Mouse (Mus musculus) liver, embryonic 13.5 days (tissue): ENCODE measurements around the gene Dmbx1. TPM values are rescaled to one million over a fixed set of nuclear protein-coding genes. Genes with fewer than 3 reads are reported as not detected.

Source experiments
- ATAC-seq: fragments of 200-750 bp; cut with Nextera tagmentation; 2 replicates; pipeline ENCODE4 v1.8.0; 2017; ENCODE audit warnings: low read depth, mild to moderate bottlenecking, moderate number of reproducible peaks, moderate library complexity
- DNase-seq: peaks from one replicate; pipeline ENCODE4 v3.0.0; 2022
- H3K27ac ChIP-seq: fragments of 300-500 bp; sonication (generic); 2 replicates; pipeline ENCODE4 v1.5.1; 2015; ENCODE audit warnings: moderate library complexity, mild to moderate bottlenecking, inconsistent platforms
- H3K27me3 ChIP-seq: fragments of 300-500 bp; sonication (generic); 2 replicates; pipeline ENCODE4 v1.6.1; 2015; ENCODE audit warnings: mild to moderate bottlenecking, inconsistent platforms
- H3K36me3 ChIP-seq: fragments of 300-500 bp; sonication (generic); 2 replicates; pipeline ENCODE4 v1.6.1; 2015; ENCODE audit warnings: mild to moderate bottlenecking, inconsistent platforms
- H3K4me1 ChIP-seq: fragments of 300-500 bp; sonication (generic); replicated peaks from 2 replicates; pipeline ENCODE4 v1.6.1; 2015; ENCODE audit warnings: inconsistent platforms
- H3K4me2 ChIP-seq: fragments of 300-500 bp; sonication (generic); 2 replicates; pipeline ENCODE4 v1.6.1; 2015; ENCODE audit warnings: inconsistent platforms, mild to moderate bottlenecking, moderate library complexity
- H3K4me3 ChIP-seq: fragments of 300-500 bp; sonication (generic); replicated peaks from 2 replicates; pipeline ENCODE4 v1.5.1; 2015; ENCODE audit warnings: mild to moderate bottlenecking, inconsistent platforms
- H3K9ac ChIP-seq: fragments of 300-500 bp; sonication (generic); 2 replicates; pipeline ENCODE4 v1.6.1; 2015; ENCODE audit warnings: mild to moderate bottlenecking, inconsistent platforms
- H3K9me3 ChIP-seq: fragments of 300-500 bp; sonication (generic); replicated peaks from 2 replicates; pipeline ENCODE4 v1.6.1; 2016; ENCODE audit warnings: inconsistent platforms
- WGBS: fragments of 180-500 bp; shearing (Covaris S2); methylation state at CpG from one replicate; pipeline ENCODE4 v1.1.7; 2015; ENCODE audit not compliant: insufficient replicate concordance; 5-methylcytosine and 5-hydroxymethylcytosine counted together
- polyA plus RNA-seq: library from polyadenylated mRNA; unstranded; fragments of >200 nt; fragmentation: Nextera tagmentation; extraction: Ambion mirVana; gene quantifications from 2 replicates; pipeline ENCODE4 v1.2.1, GENCODE M21; 2015

Gene Dmbx1
- not detected in 2 replicates for polyA plus RNA-seq

GRCm38 (mm10) chr4:115939295-115940102 is at the start of gene Dmbx1:
TSS of gene Dmbx1 (minus strand) at chr4:115939926.
- H3K9me3 ChIP-seq: no peaks in the 10 kb centered on the region
- ATAC-seq: no peak
- DNase-seq: no peak
- 1% methylated on average over 71 of the region's 71 CpGs for WGBS
- H3K4me1 ChIP-seq: peaks cover 11% of the 10 kb centered on the region
- H3K36me3 ChIP-seq: no peaks in the 10 kb centered on the region
- H3K27me3 ChIP-seq: peaks cover 100% of the 10 kb centered on the region
- H3K27ac ChIP-seq: no peak within 1 kb of the TSS
- peak within 1 kb of the TSS; percentile 34 for H3K4me3 ChIP-seq
- H3K4me2 ChIP-seq: peak within 1 kb of the TSS; percentile 48
- H3K9ac ChIP-seq: no peak within 1 kb of the TSS

- 63% methylated on average over 7 of the region's 7 CpGs for WGBS
- DNase-seq: no peak
- Histone ChIP-seq H3K4me1 (peaks cover 4% of the 10 kb centered on the region), H3K27me3 (no peaks in the 10 kb centered on the region), H3K36me3 (no peaks in the 10 kb centered on the region), H3K9ac (no peak overlapping the region), H3K4me3 (no peak overlapping the region), H3K27ac (no peak overlapping the region), H3K4me2 (no peak overlapping the region), H3K9me3 (no peaks in the 10 kb centered on the region)
- no peak for ATAC-seq
Measured at GRCm38 (mm10) chr4:115989382-115989781, 49.7 kb upstream of the Dmbx1 start.

GRCm38 (mm10) chr4:115987858-115988530 is 48.3 kb upstream of the Dmbx1 start:
- H3K9me3 ChIP-seq: no peaks in the 10 kb centered on the region
- H3K27me3 ChIP-seq: 0 out of 2 replicates have a peak, but pooled peaks cover 7% of the 10 kb centered on the region
- 61% methylated on average over 5 of the region's 5 CpGs for WGBS
- ATAC-seq (no peak), DNase-seq (no peak)
- H3K4me2 ChIP-seq: no peak overlapping the region
- peaks cover 7% of the 10 kb centered on the region for H3K4me1 ChIP-seq
- H3K4me3 ChIP-seq: no peak overlapping the region
- no peak overlapping the region for H3K27ac ChIP-seq
- H3K9ac ChIP-seq: no peak overlapping the region
- no peaks in the 10 kb centered on the region for H3K36me3 ChIP-seq

GRCm38 (mm10) chr4:115987436-115987835 is 47.7 kb upstream of the Dmbx1 start:
- Histone ChIP-seq H3K4me3 (no peak overlapping the region), H3K9me3 (no peaks in the 10 kb centered on the region), H3K27me3 (0 out of 2 replicates have a peak, but pooled peaks cover 7% of the 10 kb centered on the region), H3K4me1 (peaks cover 7% of the 10 kb centered on the region), H3K9ac (no peak overlapping the region), H3K36me3 (no peaks in the 10 kb centered on the region), H3K27ac (no peak overlapping the region), H3K4me2 (no peak overlapping the region)
- DNase-seq (no peak), ATAC-seq (no peak)
- 55% methylated on average over 1 of the region's 1 CpGs for WGBS

DNA sequence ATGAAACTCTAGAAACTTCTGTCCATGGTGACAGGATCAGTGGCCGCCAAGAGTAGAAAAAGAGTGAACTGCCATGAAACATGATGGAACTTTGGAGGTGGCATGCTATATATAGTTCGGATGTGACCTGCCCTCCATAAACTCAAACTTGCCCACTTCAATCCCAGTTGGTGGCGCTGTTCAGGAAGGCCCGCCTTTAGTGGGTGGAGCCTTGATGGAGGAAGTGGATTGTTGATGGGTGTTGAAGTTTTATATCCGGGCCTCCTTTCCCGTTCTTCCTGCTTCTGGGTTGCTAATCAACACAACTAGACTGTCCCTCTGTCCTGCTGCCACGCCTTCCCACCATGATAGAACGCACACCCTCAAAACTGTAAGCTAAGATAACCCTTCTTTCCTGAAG is 45.2 kb upstream of the Dmbx1 start:
- WGBS: 21% methylated on average over 8 of the region's 8 CpGs

DNA sequence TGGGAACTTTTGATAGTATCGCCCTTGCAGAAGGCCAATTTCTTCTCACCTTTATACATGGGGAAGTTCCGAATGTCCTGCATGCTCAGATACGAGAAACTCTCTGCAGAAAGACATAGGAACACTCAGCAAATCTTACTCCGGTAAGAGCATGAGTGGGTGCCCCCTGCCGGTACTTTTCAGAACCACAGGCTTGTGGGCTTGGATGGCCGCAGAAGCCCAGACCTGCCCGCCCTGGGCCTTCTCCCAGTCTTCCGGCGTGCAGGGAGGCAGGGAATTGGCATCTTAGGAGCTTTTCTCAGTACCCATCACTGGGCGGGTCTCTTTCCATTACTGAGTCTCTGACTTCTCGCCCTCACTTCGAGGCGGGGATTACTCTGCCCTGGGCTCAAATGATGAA is 44.4 kb upstream of the Dmbx1 start:
- Histone ChIP-seq H3K9me3 (no peaks in the 10 kb centered on the region), H3K9ac (no peak overlapping the region), H3K4me2 (peak overlapping the region; percentile 21; the same call in 1 of the 2 replicates), H3K4me3 (no peak overlapping the region), H3K4me1 (peaks cover 7% of the 10 kb centered on the region), H3K36me3 (no peaks in the 10 kb centered on the region), H3K27me3 (peaks cover 35% of the 10 kb centered on the region), H3K27ac (no peak overlapping the region)
- WGBS: 5% methylated on average over 13 of the region's 13 CpGs
- ATAC-seq: no peak
- peak; percentile 45 for DNase-seq

More for the DNA sequence above, 45.2 kb upstream of the Dmbx1 start:
- Histone ChIP-seq H3K9ac (no peak overlapping the region), H3K9me3 (no peaks in the 10 kb centered on the region), H3K27ac (no peak overlapping the region), H3K36me3 (no peaks in the 10 kb centered on the region), H3K4me2 (peak overlapping the region; percentile 21; the same call in 1 of the 2 replicates), H3K27me3 (peaks cover 27% of the 10 kb centered on the region), H3K4me1 (peaks cover 7% of the 10 kb centered on the region), H3K4me3 (no peak overlapping the region)
- DNase-seq (no peak), ATAC-seq (no peak)

DNA sequence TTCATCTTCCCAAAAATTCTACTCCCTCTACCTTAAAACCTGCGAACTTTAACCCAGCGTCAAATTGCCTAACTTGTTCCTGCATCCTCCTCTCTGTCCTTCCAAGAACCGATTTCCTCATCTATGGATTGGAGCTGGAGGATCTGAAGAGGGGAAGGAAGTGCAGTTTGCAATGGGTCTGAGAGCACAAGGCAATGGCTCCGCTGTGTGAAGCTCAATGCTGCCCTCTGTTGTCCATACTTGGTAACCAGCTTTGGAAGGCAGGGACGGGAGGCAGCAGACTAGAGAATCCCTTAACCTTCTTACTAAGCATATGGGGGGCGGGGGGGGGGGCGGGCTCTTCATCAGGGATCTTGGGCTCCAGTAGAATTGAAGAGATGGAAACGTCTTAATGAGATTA is 41.0 kb upstream of the Dmbx1 start:
- Histone ChIP-seq H3K4me1 (peaks cover 7% of the 10 kb centered on the region), H3K27me3 (peaks cover 70% of the 10 kb centered on the region), H3K27ac (no peak overlapping the region), H3K9me3 (no peaks in the 10 kb centered on the region), H3K36me3 (no peaks in the 10 kb centered on the region), H3K4me2 (no peak overlapping the region), H3K9ac (no peak overlapping the region), H3K4me3 (no peak overlapping the region)
- DNase-seq (peak; percentile 34), ATAC-seq (no peak)
- WGBS: under 1% methylated on average over 8 of the region's 8 CpGs

DNA sequence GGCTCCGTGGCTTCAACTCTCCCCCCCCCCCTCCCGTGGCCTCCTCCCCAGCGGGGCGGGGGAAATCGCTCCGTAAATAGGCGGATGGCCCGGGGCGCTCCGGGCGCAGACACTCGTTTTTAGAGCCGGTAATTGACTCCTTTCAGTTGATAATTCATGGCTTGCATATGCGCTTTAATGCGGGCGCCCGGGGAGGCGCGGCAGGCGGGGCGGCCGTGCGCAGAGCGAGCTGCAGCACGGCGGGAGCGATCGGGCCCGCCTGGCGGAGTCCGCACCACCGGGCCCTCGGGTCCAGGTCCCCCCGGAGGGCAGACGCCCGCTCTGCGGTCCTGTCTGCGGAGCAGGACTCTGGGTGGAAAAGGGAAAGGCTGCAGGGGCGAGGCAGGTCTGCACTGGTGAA is 39.7 kb upstream of the Dmbx1 start:
- Histone ChIP-seq H3K9me3 (no peaks in the 10 kb centered on the region), H3K36me3 (no peaks in the 10 kb centered on the region), H3K4me3 (peak overlapping the region; percentile 26; the same call in 1 of the 2 replicates), H3K27ac (no peak overlapping the region), H3K4me2 (peak overlapping the region; percentile 39), H3K4me1 (peaks cover 4% of the 10 kb centered on the region), H3K9ac (no peak overlapping the region), H3K27me3 (peaks cover 79% of the 10 kb centered on the region)
- DNase-seq (no peak), ATAC-seq (no peak)
- WGBS: 3% methylated on average over 39 of the region's 39 CpGs

GRCm38 (mm10) chr4:115978911-115979310 is 39.2 kb upstream of the Dmbx1 start:
- DNase-seq: no peak
- H3K9me3 ChIP-seq: no peaks in the 10 kb centered on the region
- H3K4me1 ChIP-seq: no peaks in the 10 kb centered on the region
- H3K27me3 ChIP-seq: peaks cover 79% of the 10 kb centered on the region
- no peak overlapping the region for H3K4me3 ChIP-seq
- H3K9ac ChIP-seq: no peak overlapping the region
- H3K4me2 ChIP-seq: no peak overlapping the region
- no peak overlapping the region for H3K27ac ChIP-seq
- 27% methylated on average over 4 of the region's 4 CpGs for WGBS
- H3K36me3 ChIP-seq: no peaks in the 10 kb centered on the region
- ATAC-seq: no peak

DNA sequence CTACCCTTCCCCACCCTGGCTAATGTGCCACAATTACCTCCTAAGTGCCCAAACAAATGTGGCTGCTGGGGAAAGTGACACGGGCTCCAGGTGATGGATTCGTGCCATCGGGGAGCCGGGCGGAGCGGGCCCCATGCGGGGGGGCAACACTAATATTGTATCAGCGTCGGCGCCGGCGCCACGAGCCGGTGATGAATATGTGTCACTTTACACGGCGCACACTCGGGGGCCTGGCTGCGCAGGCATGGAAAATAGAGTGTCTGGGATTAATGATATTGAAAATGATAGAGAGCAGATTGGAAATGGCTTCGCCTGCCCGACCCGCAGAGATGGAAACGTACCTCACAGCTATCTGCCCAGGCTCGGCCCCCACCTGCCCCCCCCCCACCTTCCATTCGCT is 32.8 kb upstream of the Dmbx1 start:
- H3K4me1 ChIP-seq: no peaks in the 10 kb centered on the region; the same call in 1 of the 2 replicates
- DNase-seq (no peak), ATAC-seq (no peak)
- WGBS: 49% methylated on average over 24 of the region's 24 CpGs
- H3K4me2 ChIP-seq: no peak overlapping the region
- H3K27ac ChIP-seq: no peak overlapping the region
- H3K36me3 ChIP-seq: no peaks in the 10 kb centered on the region
- peaks cover 87% of the 10 kb centered on the region for H3K27me3 ChIP-seq
- no peaks in the 10 kb centered on the region for H3K9me3 ChIP-seq
- no peak overlapping the region for H3K4me3 ChIP-seq
- no peak overlapping the region for H3K9ac ChIP-seq

GRCm38 (mm10) chr4:115964446-115964845 is 24.7 kb upstream of the Dmbx1 start:
- H3K4me2 ChIP-seq: no peak overlapping the region
- 15% methylated on average over 5 of the region's 5 CpGs for WGBS
- no peak overlapping the region for H3K9ac ChIP-seq
- DNase-seq (no peak), ATAC-seq (no peak)
- peaks cover 6% of the 10 kb centered on the region for H3K4me1 ChIP-seq
- no peak overlapping the region for H3K27ac ChIP-seq
- H3K4me3 ChIP-seq: no peak overlapping the region
- H3K36me3 ChIP-seq: no peaks in the 10 kb centered on the region
- peaks cover 96% of the 10 kb centered on the region for H3K27me3 ChIP-seq
- no peaks in the 10 kb centered on the region for H3K9me3 ChIP-seq
